Mouse (Mus musculus): ENCODE results near the gene Pakap. TPM values are rescaled to one million over a fixed set of nuclear protein-coding genes. Genes with fewer than 3 reads are reported as not detected.
A peak's percentile ranks its signal among the peaks of the same experiment; 100 is the strongest.

The Pakap gene
- total RNA-seq, 2 experiments from 2014 or later = not detected

GRCm38 (mm10) chr4:57701576-57701975, 133.6 kb downstream of the Pakap start:
- no peak for ATAC-seq (replicated peaks; ENCODE audit: poor library complexity)

- ATAC-seq (replicated peaks; ENCODE audit: poor library complexity) = no peak
Measured at GRCm38 (mm10) chr4:57703574-57704470, 135.8 kb downstream of the Pakap start.

GRCm38 (mm10) chr4:57704575-57704974, 136.6 kb downstream of the Pakap start:
- peak; percentile 64 for ATAC-seq (replicated peaks; ENCODE audit: poor library complexity)

- ATAC-seq (replicated peaks; ENCODE audit: poor library complexity) = no peak
Measured at GRCm38 (mm10) chr4:57715849-57716248, 147.9 kb downstream of the Pakap start.

- ATAC-seq (replicated peaks; ENCODE audit: poor library complexity) = no peak
Measured at GRCm38 (mm10) chr4:57716735-57717134, 148.8 kb downstream of the Pakap start.

GRCm38 (mm10) chr4:57717354-57717753, 149.4 kb downstream of the Pakap start, which contains the start of gene Akap2:
TSS of gene Akap2 (plus strand) at chr4:57717657.
- ATAC-seq (replicated peaks; ENCODE audit: poor library complexity) = no peak

- no peak for ATAC-seq (replicated peaks; ENCODE audit: poor library complexity)
Measured at GRCm38 (mm10) chr4:57719370-57719769, 151.4 kb downstream of the Pakap start.

GRCm38 (mm10) chr4:57720869-57721361, 152.9 kb downstream of the Pakap start:
- no peak for ATAC-seq (replicated peaks; ENCODE audit: poor library complexity)

- ATAC-seq (replicated peaks; ENCODE audit: poor library complexity) = no peak
Measured at GRCm38 (mm10) chr4:57722296-57722695, 154.3 kb downstream of the Pakap start.

GRCm38 (mm10) chr4:57723659-57724058, 155.7 kb downstream of the Pakap start:
- peak; percentile 69 for ATAC-seq (replicated peaks; ENCODE audit: poor library complexity)

GRCm38 (mm10) chr4:57725569-57725968, 157.6 kb downstream of the Pakap start:
- ATAC-seq (replicated peaks; ENCODE audit: poor library complexity) = no peak

- no peak for ATAC-seq (replicated peaks; ENCODE audit: poor library complexity)
Measured at GRCm38 (mm10) chr4:57728611-57729183, 160.7 kb downstream of the Pakap start.

- no peak for ATAC-seq (replicated peaks; ENCODE audit: poor library complexity)
Measured at GRCm38 (mm10) chr4:57730047-57730446, 162.1 kb downstream of the Pakap start.

GRCm38 (mm10) chr4:57730801-57731598, 163.0 kb downstream of the Pakap start:
- ATAC-seq (replicated peaks; ENCODE audit: poor library complexity) = 0 out of 2 replicates have a peak, but pooled peaks have one; percentile 12

- ATAC-seq (replicated peaks; ENCODE audit: poor library complexity) = no peak
Measured at GRCm38 (mm10) chr4:57732351-57732750, 164.4 kb downstream of the Pakap start.

GRCm38 (mm10) chr4:57733445-57733844, 165.5 kb downstream of the Pakap start:
- peak; percentile 88 for ATAC-seq (replicated peaks; ENCODE audit: poor library complexity)

- no peak for ATAC-seq (replicated peaks; ENCODE audit: poor library complexity)
Measured at GRCm38 (mm10) chr4:57735426-57735825, 167.4 kb downstream of the Pakap start.

GRCm38 (mm10) chr4:57738856-57739552, 171.0 kb downstream of the Pakap start:
- ATAC-seq (replicated peaks; ENCODE audit: poor library complexity) = no peak

- ATAC-seq (replicated peaks; ENCODE audit: poor library complexity) = no peak
Measured at GRCm38 (mm10) chr4:57743325-57743929, 175.4 kb downstream of the Pakap start.

GRCm38 (mm10) chr4:57750651-57751050, 182.7 kb downstream of the Pakap start:
- no peak for ATAC-seq (replicated peaks; ENCODE audit: poor library complexity)
